Mouse (Mus musculus) bone marrow macrophage, adult 2 months (primary cell): ENCODE measurements around the gene Syde2.

Experiments used
- CTCF ChIP-seq: IDR thresholded peaks from 2 replicates; pipeline ENCODE4 v1.5.1; 2012; ENCODE audit warnings: low read depth, mild to moderate bottlenecking, low read length, moderate library complexity
- POLR2A ChIP-seq: IDR thresholded peaks from 2 replicates; pipeline ENCODE4 v1.6.1; 2012; ENCODE audit warnings: mild to moderate bottlenecking, low read depth, low read length, borderline replicate concordance

GRCm38 (mm10) chr3:145939402-145939801 is 48.3 kb upstream of the Syde2 start:
- no peak for TF ChIP-seq CTCF
- TF ChIP-seq POLR2A, result no peak
